Mouse (Mus musculus) limb, embryonic 15.5 days (tissue): Measurements from ENCODE around the gene Rexo5. TPM values are rescaled to one million over a fixed set of nuclear protein-coding genes. Genes with fewer than 3 reads are reported as not detected.
A peak's percentile ranks its signal among the peaks of the same experiment; 100 is the strongest.

Source experiments
- ATAC-seq: fragments of 200-750 bp; cut with Nextera tagmentation; 2 replicates; pipeline ENCODE4 v1.8.0; 2017; ENCODE audit warnings: low read depth, moderate TSS enrichment; ENCODE audit not compliant: insufficient number of reproducible peaks, low FRiP score, low TSS enrichment
- H3K27ac ChIP-seq: fragments of 300-500 bp; sonication (generic); 2 replicates; pipeline ENCODE4 v1.5.1; 2015; ENCODE audit warnings: moderate library complexity, mild to moderate bottlenecking, inconsistent platforms
- H3K27me3 ChIP-seq: fragments of 300-500 bp; sonication (generic); 2 replicates; pipeline ENCODE4 v1.6.1; 2015; ENCODE audit warnings: inconsistent platforms
- H3K36me3 ChIP-seq: fragments of 300-500 bp; sonication (generic); 2 replicates; pipeline ENCODE4 v1.6.1; 2015; ENCODE audit warnings: inconsistent platforms
- H3K4me1 ChIP-seq: fragments of 300-500 bp; sonication (generic); 2 replicates; pipeline ENCODE4 v1.6.1; 2015; ENCODE audit warnings: inconsistent platforms
- H3K4me2 ChIP-seq: fragments of 300-500 bp; sonication (generic); 2 replicates; pipeline ENCODE4 v1.6.1; 2015; ENCODE audit warnings: mild to moderate bottlenecking, inconsistent platforms
- H3K4me3 ChIP-seq: fragments of 300-500 bp; sonication (generic); 2 replicates; pipeline ENCODE4 v1.5.1; 2015; ENCODE audit warnings: mild to moderate bottlenecking, inconsistent platforms
- H3K9ac ChIP-seq: fragments of 300-500 bp; sonication (generic); 2 replicates; pipeline ENCODE4 v1.6.1; 2015; ENCODE audit warnings: inconsistent platforms
- H3K9me3 ChIP-seq: fragments of 300-500 bp; sonication (generic); 2 replicates; pipeline ENCODE4 v1.6.1; 2016; ENCODE audit warnings: inconsistent platforms
- WGBS: fragments of 180-500 bp; shearing (Covaris S2); methylation state at CpG from one replicate; pipeline ENCODE4 v1.1.7; 2015; 5-methylcytosine and 5-hydroxymethylcytosine counted together
- polyA plus RNA-seq: library from polyadenylated mRNA; unstranded; fragments of >200 nt; fragmentation: Nextera tagmentation; extraction: Ambion mirVana; gene quantifications from 2 replicates; pipeline ENCODE4 v1.2.1, GENCODE M21; 2015

Rexo5 gene
- 19.4 and 23.0 TPM in 2 replicates for polyA plus RNA-seq

DNA sequence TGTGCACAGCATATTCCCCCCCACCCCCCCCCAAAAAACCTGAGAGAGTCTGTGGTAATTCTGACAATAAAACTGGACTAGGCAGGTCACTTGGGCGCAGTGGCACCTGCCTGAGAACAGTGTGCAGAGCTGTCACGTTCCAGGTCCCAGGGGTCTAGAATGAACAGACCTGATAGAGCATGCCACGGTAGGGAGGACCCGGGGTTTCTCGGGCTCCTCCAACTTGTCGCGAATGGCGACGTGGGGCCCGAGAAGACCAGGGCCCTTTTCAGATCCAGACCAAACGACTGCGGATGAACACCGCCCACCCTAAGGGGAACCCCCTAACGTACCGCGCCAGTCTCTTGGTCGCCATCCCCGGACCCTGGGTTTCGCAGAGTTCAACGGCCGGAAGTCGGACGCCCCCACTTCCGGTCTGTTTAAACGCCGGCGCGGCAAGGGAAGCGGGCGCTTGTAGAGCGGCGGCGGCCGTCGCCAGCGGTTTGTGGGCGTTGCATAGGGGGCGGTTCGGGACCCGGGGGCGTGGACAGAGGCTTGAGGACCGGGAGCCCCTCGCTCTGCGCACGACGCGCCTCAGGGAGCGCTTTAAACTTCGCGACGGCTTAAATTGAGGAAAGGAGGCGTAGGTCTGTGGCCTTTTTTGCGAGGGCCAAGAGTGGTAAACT is at the start of gene Rexo5, which contains the start of gene Eri2:
TSS of gene Rexo5 (plus strand) at position 421 of the 665 bp plus-strand sequence.
TSS of gene Eri2 (minus strand) at position 473 of the 665 bp plus-strand sequence.
- Histone ChIP-seq H3K27me3 (no peaks in the 10 kb centered on the region), H3K9me3 (no peaks in the 10 kb centered on the region), H3K9ac (peak within 1 kb of the TSS; percentile 62), H3K27ac (peak within 1 kb of the TSS; percentile 79), H3K4me2 (peak within 1 kb of the TSS; percentile 77), H3K4me3 (peak within 1 kb of the TSS; percentile 73), H3K4me1 (peaks cover 12% of the 10 kb centered on the region; the same call in 1 of the 2 replicates), H3K36me3 (peaks cover 16% of the 10 kb centered on the region)
- 0% methylated on average over 53 of the region's 53 CpGs for WGBS
- ATAC-seq: peak; percentile 97

DNA sequence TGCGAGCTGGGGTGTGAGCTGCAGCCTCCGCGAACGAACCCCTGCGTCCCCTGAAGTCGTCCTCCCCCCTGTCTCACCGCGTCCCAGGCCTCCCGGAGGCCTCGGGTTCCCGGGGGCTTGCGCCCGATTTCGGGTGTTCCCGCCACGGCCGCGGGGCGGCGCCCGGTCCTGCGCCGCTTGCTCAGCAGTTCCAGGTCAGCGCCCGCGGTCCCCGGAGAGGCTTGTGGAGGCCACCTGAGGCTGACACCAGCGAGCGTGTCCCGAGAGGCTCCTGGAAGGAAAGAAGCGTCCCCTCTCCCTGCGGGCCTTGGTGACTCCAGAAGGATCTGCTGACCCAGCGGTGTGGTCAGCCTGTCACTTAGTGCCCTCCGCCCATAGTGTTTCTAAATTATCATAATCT is 49.5 kb upstream of the Rexo5 start:
- H3K27ac ChIP-seq: no peak overlapping the region
- H3K4me2 ChIP-seq: peak overlapping the region; percentile 33
- peaks cover 4% of the 10 kb centered on the region; the same call in 1 of the 2 replicates for H3K4me1 ChIP-seq
- 0 out of 2 replicates have a peak overlapping the region, but pooled peaks have one; percentile 18 for H3K4me3 ChIP-seq
- no peaks in the 10 kb centered on the region for H3K36me3 ChIP-seq
- no peak overlapping the region for H3K9ac ChIP-seq
- no peaks in the 10 kb centered on the region for H3K9me3 ChIP-seq
- ATAC-seq: no peak
- H3K27me3 ChIP-seq: no peaks in the 10 kb centered on the region
- 7% methylated on average over 33 of the region's 34 CpGs for WGBS

DNA sequence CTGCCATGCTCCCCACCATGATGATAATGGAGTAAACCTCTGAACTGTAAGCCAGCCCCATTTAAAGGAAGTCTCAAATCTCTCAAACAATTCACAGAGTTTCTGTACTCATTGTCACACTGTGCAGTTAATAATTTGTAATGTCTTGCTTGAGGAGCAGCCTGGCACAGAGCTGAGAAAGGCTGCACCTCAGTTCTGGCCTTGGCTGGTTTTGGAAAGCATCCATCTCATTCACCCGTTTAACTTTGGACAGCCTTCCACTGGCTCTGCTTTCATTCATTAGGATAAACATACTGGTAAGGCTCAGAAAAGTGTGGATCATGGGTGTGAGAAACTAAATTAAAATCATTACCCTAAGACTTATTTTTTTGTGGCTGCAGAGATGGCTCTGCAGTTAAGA is 47.9 kb upstream of the Rexo5 start:
- H3K9ac ChIP-seq: no peak overlapping the region
- no peaks in the 10 kb centered on the region for H3K36me3 ChIP-seq
- H3K27me3 ChIP-seq: no peaks in the 10 kb centered on the region
- no peaks in the 10 kb centered on the region for H3K9me3 ChIP-seq
- no peak overlapping the region for H3K27ac ChIP-seq
- H3K4me1 ChIP-seq: peaks cover 4% of the 10 kb centered on the region; the same call in 1 of the 2 replicates
- H3K4me3 ChIP-seq: no peak overlapping the region
- ATAC-seq: no peak
- H3K4me2 ChIP-seq: no peak overlapping the region
- 58% methylated on average over 1 of the region's 1 CpGs for WGBS

DNA sequence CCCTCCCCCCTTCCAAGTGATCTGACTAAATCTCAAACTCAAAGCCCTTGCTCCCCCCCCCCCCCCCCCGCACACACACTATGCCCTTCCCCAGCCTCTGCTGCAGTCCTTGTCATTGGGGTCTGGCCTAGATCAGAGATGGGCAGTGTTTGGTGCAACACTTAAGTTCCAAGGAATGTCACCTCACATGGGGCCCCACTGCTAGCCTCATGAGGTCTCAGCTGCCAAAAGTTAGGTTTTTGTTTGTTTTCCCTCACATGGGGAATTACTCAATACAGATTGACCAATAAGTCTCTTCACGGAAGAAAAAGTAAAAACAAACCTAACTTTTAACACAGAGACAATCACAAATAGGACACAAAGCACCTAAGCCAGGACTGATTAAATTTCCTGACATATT is 45.0 kb upstream of the Rexo5 start:
- Histone ChIP-seq H3K9me3 (no peaks in the 10 kb centered on the region), H3K9ac (no peak overlapping the region), H3K4me1 (peaks cover 4% of the 10 kb centered on the region; the same call in 1 of the 2 replicates), H3K4me3 (no peak overlapping the region), H3K36me3 (no peaks in the 10 kb centered on the region), H3K27me3 (no peaks in the 10 kb centered on the region), H3K27ac (no peak overlapping the region), H3K4me2 (no peak overlapping the region)
- no peak for ATAC-seq
- 77% methylated on average over 1 of the region's 2 CpGs for WGBS

DNA sequence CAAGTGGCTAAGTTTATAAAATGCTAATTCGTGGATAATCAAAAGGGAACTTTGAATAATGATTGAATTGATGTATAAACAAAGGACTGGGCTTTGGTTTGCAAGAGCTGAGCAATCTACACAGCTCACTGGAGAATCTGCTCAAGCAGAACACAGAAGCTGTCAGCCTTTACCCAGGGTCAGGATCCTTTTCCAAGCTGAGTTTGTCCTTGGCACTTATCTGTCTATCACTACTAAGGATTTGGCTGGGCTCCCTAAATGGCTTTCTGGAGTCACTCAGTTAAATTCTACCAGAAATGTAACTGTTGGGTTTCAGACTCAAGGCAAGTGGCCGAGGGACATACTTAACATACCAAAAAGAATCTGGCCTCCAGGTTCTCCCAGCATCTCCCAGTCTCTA is 43.9 kb upstream of the Rexo5 start:
- H3K9ac ChIP-seq: no peak overlapping the region
- no peaks in the 10 kb centered on the region for H3K9me3 ChIP-seq
- no peaks in the 10 kb centered on the region for H3K36me3 ChIP-seq
- no peak overlapping the region for H3K27ac ChIP-seq
- 55% methylated on average over 2 of the region's 2 CpGs for WGBS
- H3K27me3 ChIP-seq: no peaks in the 10 kb centered on the region
- ATAC-seq: no peak
- H3K4me2 ChIP-seq: no peak overlapping the region
- H3K4me1 ChIP-seq: no peaks in the 10 kb centered on the region
- H3K4me3 ChIP-seq: no peak overlapping the region

DNA sequence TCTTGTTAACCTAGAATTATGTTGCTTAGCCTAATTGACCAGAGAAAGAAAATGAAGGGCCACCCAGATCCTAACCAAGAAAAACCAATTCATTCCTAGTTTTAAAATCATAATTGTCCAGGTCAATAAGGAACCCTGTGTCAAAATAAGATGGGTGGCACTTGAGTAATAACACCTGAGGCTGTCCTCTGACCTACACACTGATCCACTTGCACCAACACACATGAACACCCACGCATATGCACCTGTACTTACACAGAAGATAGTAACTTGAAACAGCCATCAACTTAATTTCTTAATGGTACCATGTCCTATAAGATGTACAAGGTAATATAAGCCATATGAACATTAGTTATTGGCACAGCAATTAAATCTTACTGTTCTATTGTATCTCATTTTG is 40.1 kb upstream of the Rexo5 start:
- no peak overlapping the region for H3K4me3 ChIP-seq
- 82% methylated on average over 1 of the region's 1 CpGs for WGBS

DNA sequence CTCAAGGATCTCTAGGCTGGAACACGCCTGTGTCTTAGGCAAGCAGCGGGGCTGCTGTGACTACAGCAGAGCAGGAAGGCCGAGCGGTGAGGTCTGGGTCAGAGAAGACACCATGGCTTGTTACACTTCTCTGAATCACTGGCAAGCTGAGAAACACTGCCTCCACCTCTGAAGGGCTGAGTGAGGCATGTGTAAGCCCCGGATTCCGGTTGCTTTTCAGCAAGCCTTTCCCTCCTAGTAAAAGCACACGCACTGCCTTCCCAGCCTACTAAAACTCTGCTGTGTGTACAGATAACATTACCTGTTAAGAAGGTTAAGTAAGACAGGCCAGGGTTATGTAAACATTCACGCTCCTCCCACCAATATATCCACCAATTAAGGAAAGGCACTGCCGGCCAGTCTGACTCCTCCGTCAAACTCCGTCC is 33.3 kb upstream of the Rexo5 start, which contains the start of gene Acsm3:
TSS of gene Acsm3 (plus strand) at position 397 of the 425 bp plus-strand sequence.
- no peak within 1 kb of the TSS for H3K9ac ChIP-seq
- no peaks in the 10 kb centered on the region for H3K36me3 ChIP-seq
- no peaks in the 10 kb centered on the region for H3K9me3 ChIP-seq
- no peaks in the 10 kb centered on the region for H3K4me1 ChIP-seq
- H3K4me2 ChIP-seq: no peak within 1 kb of the TSS
- no peak within 1 kb of the TSS for H3K27ac ChIP-seq
- H3K27me3 ChIP-seq: no peaks in the 10 kb centered on the region
- no peak for ATAC-seq
- no peak within 1 kb of the TSS for H3K4me3 ChIP-seq
- WGBS: 46% methylated on average over 11 of the region's 11 CpGs

More for the DNA sequence above, 40.1 kb upstream of the Rexo5 start:
- Histone ChIP-seq H3K9me3 (no peaks in the 10 kb centered on the region), H3K36me3 (no peaks in the 10 kb centered on the region), H3K9ac (no peak overlapping the region), H3K4me2 (no peak overlapping the region), H3K27me3 (no peaks in the 10 kb centered on the region), H3K4me1 (no peaks in the 10 kb centered on the region), H3K27ac (no peak overlapping the region)
- ATAC-seq: no peak

DNA sequence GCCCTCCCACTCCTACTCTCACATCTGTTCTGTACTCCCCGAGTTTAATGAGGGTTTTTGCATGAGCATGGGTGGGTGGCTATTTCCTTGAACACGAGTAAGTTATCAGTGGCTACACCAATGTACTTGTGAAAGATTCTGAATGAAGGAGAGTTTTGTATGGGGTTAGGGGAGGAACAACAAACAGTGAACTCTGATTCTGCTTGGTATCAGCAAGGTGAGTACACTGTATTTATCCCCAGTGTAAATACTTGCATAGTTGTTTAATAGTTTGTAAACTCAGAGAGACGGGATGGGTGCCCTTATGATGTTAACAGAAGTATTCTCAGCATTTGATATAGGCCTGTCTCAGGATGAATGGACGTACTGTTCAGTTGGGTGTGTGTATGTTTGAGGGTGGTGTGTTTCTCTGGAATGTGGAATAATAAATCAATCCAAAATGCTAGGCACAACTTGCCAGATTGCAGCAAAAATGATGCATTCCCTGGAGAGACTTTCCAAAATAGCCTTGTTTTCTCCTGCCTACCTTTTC is 31.6 kb upstream of the Rexo5 start:
- H3K9me3 ChIP-seq: no peaks in the 10 kb centered on the region
- 27% methylated on average over 4 of the region's 4 CpGs for WGBS
- no peak overlapping the region for H3K27ac ChIP-seq
- H3K27me3 ChIP-seq: no peaks in the 10 kb centered on the region
- H3K9ac ChIP-seq: no peak overlapping the region
- no peak overlapping the region for H3K4me2 ChIP-seq
- ATAC-seq: no peak
- no peaks in the 10 kb centered on the region for H3K36me3 ChIP-seq
- H3K4me1 ChIP-seq: no peaks in the 10 kb centered on the region
- H3K4me3 ChIP-seq: no peak overlapping the region

DNA sequence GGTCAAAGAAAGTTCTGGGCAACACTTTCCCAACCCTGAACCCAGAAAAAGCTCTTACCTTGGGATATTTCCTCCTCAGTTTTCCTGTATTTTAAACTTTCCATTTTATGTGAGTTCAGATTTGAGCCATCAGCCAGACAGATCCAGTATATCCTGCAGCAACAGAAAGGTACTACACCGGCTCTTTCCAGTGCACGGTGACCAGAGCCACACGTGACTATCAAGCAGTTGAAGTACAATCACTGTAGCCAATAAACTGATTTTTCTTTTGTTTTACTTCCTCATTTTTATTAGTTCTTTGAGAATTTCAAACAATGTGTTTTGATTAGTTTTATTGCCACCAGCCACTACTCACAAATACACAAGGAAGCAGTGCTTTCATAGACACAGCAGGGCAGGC is 29.4 kb upstream of the Rexo5 start:
- WGBS: 75% methylated on average over 3 of the region's 3 CpGs
- Histone ChIP-seq H3K36me3 (no peaks in the 10 kb centered on the region), H3K27ac (no peak overlapping the region)

DNA sequence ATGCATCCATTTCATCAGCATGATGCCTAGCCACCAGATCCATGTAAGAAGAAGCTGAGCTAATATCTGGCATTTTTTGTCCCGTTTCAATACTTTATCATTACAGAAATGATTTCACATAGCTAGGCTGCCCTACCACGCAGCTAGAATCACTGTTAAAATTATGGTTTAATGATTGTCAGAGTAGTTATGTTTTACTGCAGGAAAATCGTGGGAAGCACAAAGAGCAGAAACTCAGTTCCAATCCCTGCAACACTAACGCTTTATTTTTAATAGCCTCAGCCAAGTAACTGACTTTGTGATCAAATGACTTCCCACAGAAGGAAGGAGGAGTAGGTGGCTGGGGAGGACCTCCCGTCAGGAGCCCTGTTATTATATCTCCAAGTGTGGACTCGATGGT is 26.8 kb upstream of the Rexo5 start:
- H3K27me3 ChIP-seq: no peaks in the 10 kb centered on the region
- no peak for ATAC-seq
- H3K36me3 ChIP-seq: no peaks in the 10 kb centered on the region
- H3K27ac ChIP-seq: no peak overlapping the region
- no peaks in the 10 kb centered on the region for H3K4me1 ChIP-seq
- no peak overlapping the region for H3K9ac ChIP-seq
- H3K4me2 ChIP-seq: no peak overlapping the region
- no peak overlapping the region for H3K4me3 ChIP-seq
- WGBS: 66% methylated on average over 6 of the region's 6 CpGs
- H3K9me3 ChIP-seq: no peaks in the 10 kb centered on the region

More for the DNA sequence above, 29.4 kb upstream of the Rexo5 start:
- Histone ChIP-seq H3K4me1 (no peaks in the 10 kb centered on the region), H3K4me2 (no peak overlapping the region), H3K27me3 (no peaks in the 10 kb centered on the region), H3K9ac (no peak overlapping the region), H3K9me3 (no peaks in the 10 kb centered on the region), H3K4me3 (no peak overlapping the region)
- ATAC-seq: no peak

DNA sequence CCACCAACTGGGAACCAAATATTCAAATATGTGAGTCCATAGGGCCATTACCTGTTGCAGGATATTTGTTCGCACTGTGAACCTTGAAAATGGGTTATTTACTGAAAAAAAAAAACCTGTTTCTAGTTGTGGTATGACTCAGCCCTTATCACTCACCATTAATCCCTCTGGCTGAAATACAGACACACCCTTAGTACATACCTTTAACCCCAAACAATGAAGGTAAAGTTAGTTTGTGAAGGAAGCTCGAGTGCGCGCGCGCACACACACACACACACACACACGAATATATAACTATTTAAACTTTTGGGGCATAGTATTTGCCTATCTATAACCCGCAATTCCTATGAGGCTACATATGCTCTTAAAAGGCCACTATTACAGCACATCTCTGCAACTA is 23.9 kb upstream of the Rexo5 start:
- no peak overlapping the region for H3K4me2 ChIP-seq
- WGBS: 91% methylated on average over 8 of the region's 8 CpGs
- H3K9ac ChIP-seq: no peak overlapping the region
- ATAC-seq: no peak
- no peak overlapping the region for H3K27ac ChIP-seq
- H3K4me1 ChIP-seq: no peaks in the 10 kb centered on the region
- no peaks in the 10 kb centered on the region for H3K27me3 ChIP-seq
- no peaks in the 10 kb centered on the region for H3K36me3 ChIP-seq
- no peak overlapping the region for H3K4me3 ChIP-seq
- H3K9me3 ChIP-seq: no peaks in the 10 kb centered on the region

DNA sequence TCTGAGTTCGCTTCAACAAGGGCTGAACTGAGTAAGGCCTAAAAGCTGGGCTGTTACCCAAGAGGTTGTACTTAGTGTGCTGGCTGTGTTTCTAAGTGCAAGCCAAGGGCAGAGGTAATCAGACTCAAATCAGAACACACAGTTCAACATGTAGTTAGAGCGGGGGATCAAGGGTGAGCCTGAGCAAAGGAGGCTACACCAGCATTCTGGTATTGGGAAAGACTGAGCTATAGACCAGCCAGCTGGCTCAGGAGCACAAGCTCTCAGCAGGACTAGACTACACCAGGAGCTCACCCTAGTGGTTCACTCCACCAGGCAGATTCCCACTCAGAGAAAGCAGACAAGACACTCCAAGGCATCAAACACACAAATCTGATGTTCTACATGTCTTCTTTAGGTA is 10.4 kb upstream of the Rexo5 start:
- Histone ChIP-seq H3K4me1 (no peaks in the 10 kb centered on the region), H3K36me3 (peaks cover 40% of the 10 kb centered on the region), H3K27ac (no peak overlapping the region), H3K4me2 (no peak overlapping the region), H3K9ac (no peak overlapping the region), H3K4me3 (no peak overlapping the region), H3K9me3 (no peaks in the 10 kb centered on the region), H3K27me3 (no peaks in the 10 kb centered on the region)
- WGBS: 95% methylated on average over 2 of the region's 2 CpGs
- no peak for ATAC-seq
